Mouse (Mus musculus) kidney, adult 2 months (tissue): ENCODE results near the gene Prdm16.

Experiments
- CTCF ChIP-seq: fragments of 200-500 bp; conservative IDR thresholded peaks from 2 replicates; pipeline ENCODE4 v1.5.1; 2011; ENCODE audit warnings: low read depth, mild to moderate bottlenecking, control low read depth, low read length, moderate library complexity, mixed read lengths; ENCODE audit not compliant: insufficient read depth, insufficient read length
- POLR2A ChIP-seq: fragments of 200-500 bp; IDR thresholded peaks from one replicate; pipeline ENCODE4 v1.6.1; 2011; ENCODE audit warnings: low read depth, low read length, control low read depth

- TF ChIP-seq POLR2A (no peak), CTCF (no peak)
Measured at GRCm38 (mm10) chr4:154457756-154458155, 178.9 kb downstream of the Prdm16 start.
